18 mouse cellular contexts compared by ENCODE assay signal in the genomic region with DNA sequence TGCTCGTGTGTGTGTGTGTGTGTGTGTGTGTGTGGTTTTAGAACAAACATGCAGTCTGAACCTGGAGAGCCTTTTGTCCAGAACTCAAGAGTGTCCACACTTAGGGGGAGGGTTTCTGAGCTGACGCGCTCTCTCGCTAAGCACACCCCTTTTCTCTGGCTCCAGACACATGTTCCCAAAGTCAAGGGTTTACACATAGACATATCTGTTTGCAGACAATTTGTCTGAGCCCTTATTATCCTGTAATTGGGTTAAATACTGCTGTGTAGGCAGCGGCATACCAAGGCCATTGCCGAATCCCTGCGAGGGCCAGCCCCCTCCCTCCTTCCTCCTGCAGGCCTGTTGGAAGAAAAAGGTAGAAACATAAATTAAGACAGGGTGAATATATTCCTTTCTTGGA.
A peak's percentile ranks its signal among the peaks of the same experiment; 100 is the strongest.
DNase-seq lines count a peak whose midpoint lies in the region; ATAC-seq and TF ChIP-seq lines count a peak whose summit lies in the region.
"Had no signal": no experiment of that assay in that cellular context is flagged by ENCODE, and none has a peak within 500 bp of the region (broad histone marks: within the 10 kb centered on the region; RNA-seq: fewer than 3 reads in every experiment).

No protein-coding gene starts in this region.

- ATAC-seq in kidney, embryonic 16.5 days (ENCODE audit: low FRiP score, low TSS enrichment) = peak; percentile 49; the same call in 1 of the 2 replicates
- ATAC-seq in embryonic facial prominence, embryonic 14.5 days (ENCODE audit: low read depth) = peak; percentile 76
- peak; percentile 33; the same call in 1 of the 2 replicates for ATAC-seq in limb, embryonic 14.5 days (ENCODE audit: low FRiP score, low read depth)
- no peak for ATAC-seq in activated CD4-positive, CD25-positive, alpha-beta regulatory T cell, adult 4 months

- H3K27ac ChIP-seq in kidney, embryonic 16.5 days (ENCODE audit: low read length) = no peak overlapping the region
- H3K27ac ChIP-seq in embryonic facial prominence, embryonic 14.5 days (replicated peaks; ENCODE audit: low read depth, low read length) = peak overlapping the region; percentile 29; the same call in 1 of the 2 replicates
- no peak overlapping the region for H3K27ac ChIP-seq in limb, embryonic 14.5 days (replicated peaks; ENCODE audit: low read depth, low read length)
- H3K27ac ChIP-seq: heart, embryonic 10.5 days; hindbrain, embryonic 15.5 days; midbrain, embryonic 10.5 days; neural tube, embryonic 15.5 days had no signal

- H3K9ac ChIP-seq in kidney, embryonic 16.5 days (replicated peaks; ENCODE audit: low read length) = no peak overlapping the region
- H3K9ac ChIP-seq in embryonic facial prominence, embryonic 14.5 days (ENCODE audit: low read depth, low read length) = no peak overlapping the region
- H3K9ac ChIP-seq in limb, embryonic 14.5 days (ENCODE audit: low read depth, low read length, severe bottlenecking) = no peak overlapping the region
- H3K9ac ChIP-seq: hindbrain, embryonic 15.5 days; neural tube, embryonic 15.5 days had no signal

- no peak for TF ChIP-seq POLR2A in limb, embryonic 14.5 days (IDR thresholded peaks at IDR 0.05; ENCODE audit: borderline replicate concordance, extremely low read depth, insufficient read depth, insufficient read length)

- H3K4me1 ChIP-seq in kidney, embryonic 16.5 days (ENCODE audit: insufficient read depth, low read length) = peaks cover 2% of the 10 kb centered on the region; the same call in 1 of the 2 replicates
- peaks cover 30% of the 10 kb centered on the region for H3K4me1 ChIP-seq in embryonic facial prominence, embryonic 14.5 days (ENCODE audit: control insufficient read depth, insufficient read depth, low read length)
- peaks cover 32% of the 10 kb centered on the region for H3K4me1 ChIP-seq in limb, embryonic 14.5 days (ENCODE audit: control insufficient read depth, insufficient read depth, low read length)

- H3K4me3 ChIP-seq in kidney, embryonic 16.5 days (ENCODE audit: low read length) = no peak overlapping the region
- no peak overlapping the region for H3K4me3 ChIP-seq in embryonic facial prominence, embryonic 14.5 days (ENCODE audit: low read depth, low read length)
- no peak overlapping the region for H3K4me3 ChIP-seq in limb, embryonic 14.5 days (replicated peaks; ENCODE audit: low read length)
- H3K4me3 ChIP-seq: heart, embryonic 10.5 days; hindbrain, embryonic 15.5 days; midbrain, embryonic 10.5 days; neural tube, embryonic 15.5 days had no signal

- WGBS in kidney, embryonic 16.5 days = 60% methylated on average over 7 of the region's 7 CpGs
- 26% methylated on average over 7 of the region's 7 CpGs for WGBS in embryonic facial prominence, embryonic 14.5 days
- WGBS in limb, embryonic 14.5 days = 36% methylated on average over 7 of the region's 7 CpGs

- H3K36me3 ChIP-seq in kidney, embryonic 16.5 days (ENCODE audit: insufficient read depth, low read length) = no peaks in the 10 kb centered on the region
- H3K36me3 ChIP-seq in embryonic facial prominence, embryonic 14.5 days (ENCODE audit: control insufficient read depth, insufficient read depth, low read length) = no peaks in the 10 kb centered on the region
- no peaks in the 10 kb centered on the region for H3K36me3 ChIP-seq in limb, embryonic 14.5 days (ENCODE audit: control insufficient read depth, insufficient read depth, low read length)
- H3K36me3 ChIP-seq: heart, embryonic 10.5 days; hindbrain, embryonic 15.5 days; midbrain, embryonic 10.5 days; neural tube, embryonic 15.5 days had no signal

- no peak overlapping the region for H3K4me2 ChIP-seq in kidney, embryonic 16.5 days (replicated peaks; ENCODE audit: low read depth, low read length)
- no peak overlapping the region for H3K4me2 ChIP-seq in embryonic facial prominence, embryonic 14.5 days (ENCODE audit: low read depth, low read length)
- no peak overlapping the region for H3K4me2 ChIP-seq in limb, embryonic 14.5 days (replicated peaks; ENCODE audit: low read depth, low read length, severe bottlenecking)
- H3K4me2 ChIP-seq: hindbrain, embryonic 15.5 days; neural tube, embryonic 15.5 days had no signal

- H3K27me3 ChIP-seq in kidney, embryonic 16.5 days (ENCODE audit: insufficient read depth, low read length) = peaks cover 2% of the 10 kb centered on the region; the same call in 1 of the 2 replicates
- no peaks in the 10 kb centered on the region for H3K27me3 ChIP-seq in embryonic facial prominence, embryonic 14.5 days (replicated peaks; ENCODE audit: control insufficient read depth, insufficient read depth, low read length)
- H3K27me3 ChIP-seq in limb, embryonic 14.5 days (ENCODE audit: control insufficient read depth, insufficient read depth, low read length) = peaks cover 5% of the 10 kb centered on the region; the same call in 1 of the 2 replicates
- H3K27me3 ChIP-seq: hindbrain, embryonic 15.5 days; neural tube, embryonic 15.5 days had no signal

- no peaks in the 10 kb centered on the region for H3K9me3 ChIP-seq in kidney, embryonic 16.5 days (ENCODE audit: low read length)
- H3K9me3 ChIP-seq in embryonic facial prominence, embryonic 14.5 days (ENCODE audit: control insufficient read depth, low read length) = no peaks in the 10 kb centered on the region
- no peaks in the 10 kb centered on the region for H3K9me3 ChIP-seq in limb, embryonic 14.5 days (ENCODE audit: control insufficient read depth, low read length)
- H3K9me3 ChIP-seq: heart, embryonic 10.5 days; hindbrain, embryonic 15.5 days; midbrain, embryonic 10.5 days; neural tube, embryonic 15.5 days had no signal

- DNase-seq in kidney, postnatal 36 days = no peak
- peak; percentile 68 for DNase-seq in Muller cell, postnatal 12 days (ENCODE audit: inconsistent ontology term)
- peak; percentile 80 for DNase-seq in embryonic facial prominence, embryonic 14.5 days (ENCODE audit: low spot score)
- peak; percentile 48 for DNase-seq in limb, embryonic 14.5 days (ENCODE audit: low spot score)
- DNase-seq in adrenal gland, adult 18-20 months (ENCODE audit: low spot score in 2 of 2) = no peak
- DNase-seq in right cerebral cortex, postnatal 36 days (ENCODE audit: low spot score in 2 of 2) = no peak
- DNase-seq: adrenal gland, postnatal 10 days; cerebellum, adult 2 months; gastrocnemius, postnatal 25 days; heart, postnatal 14 days; lung, postnatal 14 days; right cerebral cortex, postnatal 25 days had no signal

Comparison
In these comparisons a context has a peak if more than half of its experiments do, and no peak if none do; other contexts are left out.
1. DNase-seq: peak in Muller cell, postnatal 12 days (single experiment), embryonic facial prominence, embryonic 14.5 days (single experiment) and limb, embryonic 14.5 days (single experiment); none in kidney, postnatal 36 days (0 of 2), adrenal gland, adult 18-20 months (0 of 2) and right cerebral cortex, postnatal 36 days (0 of 2).